Mouse (Mus musculus): Measurements from ENCODE around the gene Gm4858.
"Not testable (repeated sequence)": the region's sequence is repeated elsewhere in the genome, so short reads cannot be mapped to it uniquely, and the experiment has no call there.

Gm4858 gene

DNA sequence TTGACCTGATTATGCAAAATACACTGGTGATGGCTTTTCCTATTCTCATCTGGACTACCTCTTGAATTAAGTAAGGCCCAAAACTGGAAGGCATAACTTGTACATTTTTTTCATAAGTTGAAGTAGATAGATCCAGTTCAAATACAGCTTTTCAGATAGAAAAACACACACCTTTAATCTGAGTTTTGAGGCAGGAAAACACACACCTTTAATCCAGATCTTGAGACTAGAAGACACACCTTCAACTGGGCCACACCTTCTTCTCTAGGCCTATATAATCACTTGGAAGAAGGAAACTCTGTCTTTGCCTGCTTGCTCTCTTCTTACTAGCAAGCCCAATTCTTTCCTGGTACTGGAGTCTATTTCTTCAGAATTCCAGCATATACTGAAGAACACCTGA, at the start of gene Gm4858:
Gene Gm4858, plus strand, starts transcription at position 301 of the 400 bp plus-strand sequence.
- not testable (repeated sequence) for DNase-seq

- DNase-seq, result no peak
Observed at GRCm38 (mm10) chr3:93018960-93019359, 49.7 kb upstream of the Gm4858 start, which contains the start of gene Lce1m. Lce1m (minus strand) TSS chr3:93019060.

DNA sequence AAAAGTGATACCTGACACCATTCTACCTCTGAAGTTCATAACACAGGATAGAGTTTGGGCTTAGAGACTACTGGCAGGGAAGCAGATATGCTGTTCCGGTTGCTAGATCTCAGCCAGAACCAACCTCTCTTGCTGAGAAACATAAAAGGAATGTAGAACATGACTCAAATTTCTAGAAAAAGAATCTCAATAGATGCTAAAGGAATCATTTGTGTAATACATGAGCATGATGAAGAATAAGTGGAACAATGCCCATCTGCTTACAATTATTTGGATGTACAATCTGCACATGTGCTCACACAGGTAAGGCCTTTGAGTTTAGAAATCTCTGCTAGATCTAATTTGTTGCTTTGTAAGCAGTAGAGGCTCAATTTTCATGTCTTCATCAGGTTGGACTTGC, 47.5 kb upstream of the Gm4858 start:
- DNase-seq, result no peak

DNA sequence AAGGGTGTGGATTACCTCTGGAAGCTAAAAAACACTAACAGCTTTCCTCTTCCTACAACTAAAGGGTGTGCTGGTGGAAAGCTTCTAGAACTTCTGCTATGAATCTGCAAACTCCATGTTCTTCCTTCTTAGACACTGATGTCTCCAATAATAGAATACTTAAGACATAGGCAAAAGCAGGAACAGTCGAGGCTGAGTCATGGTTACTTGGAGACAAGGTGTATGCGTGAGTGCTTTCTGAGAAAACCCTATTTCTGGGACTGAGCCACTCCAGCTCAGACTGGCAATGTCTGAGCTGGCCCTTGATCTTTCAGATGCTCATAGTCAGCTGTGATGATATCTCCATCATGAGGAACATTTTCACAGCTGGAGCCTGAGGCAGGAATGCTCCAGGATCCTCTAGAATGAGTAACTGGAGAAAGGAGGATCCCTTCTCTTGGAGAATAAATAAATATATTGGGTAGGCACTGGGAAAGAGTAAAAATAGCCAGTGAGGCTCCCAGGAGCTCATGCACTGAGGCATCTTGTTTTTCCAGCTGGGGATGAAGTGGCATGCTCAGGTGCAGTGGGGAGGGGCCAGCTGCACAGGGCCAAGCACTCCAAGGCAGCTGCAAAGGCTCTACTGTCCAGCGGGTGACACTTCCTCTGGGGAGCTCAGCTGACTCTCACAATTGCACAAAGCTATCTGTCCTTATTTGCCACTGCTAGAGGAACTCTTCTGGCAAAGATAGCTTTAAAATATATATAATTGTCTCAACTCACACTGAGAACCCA, 45.0 kb upstream of the Gm4858 start:
- no peak for DNase-seq

DNA sequence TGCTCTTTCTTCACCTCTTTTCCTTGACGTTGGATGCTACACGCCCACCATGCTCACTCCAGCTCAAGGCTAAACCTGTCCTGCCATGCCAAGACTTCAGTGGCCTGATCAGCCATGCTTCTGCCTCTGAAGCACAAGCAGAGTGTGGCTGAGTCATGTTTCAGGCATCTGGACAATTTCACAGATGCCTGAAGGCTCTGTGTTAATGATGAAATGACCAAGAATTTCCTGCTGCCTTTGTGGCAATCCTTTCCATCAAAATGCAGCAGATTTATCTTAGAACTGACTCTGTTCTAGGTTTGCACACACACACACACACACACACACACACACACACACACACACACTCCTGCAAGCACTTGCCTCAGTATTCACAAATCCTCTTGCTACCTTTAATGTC, 43.1 kb upstream of the Gm4858 start:
- peak; percentile 59 for DNase-seq

DNA sequence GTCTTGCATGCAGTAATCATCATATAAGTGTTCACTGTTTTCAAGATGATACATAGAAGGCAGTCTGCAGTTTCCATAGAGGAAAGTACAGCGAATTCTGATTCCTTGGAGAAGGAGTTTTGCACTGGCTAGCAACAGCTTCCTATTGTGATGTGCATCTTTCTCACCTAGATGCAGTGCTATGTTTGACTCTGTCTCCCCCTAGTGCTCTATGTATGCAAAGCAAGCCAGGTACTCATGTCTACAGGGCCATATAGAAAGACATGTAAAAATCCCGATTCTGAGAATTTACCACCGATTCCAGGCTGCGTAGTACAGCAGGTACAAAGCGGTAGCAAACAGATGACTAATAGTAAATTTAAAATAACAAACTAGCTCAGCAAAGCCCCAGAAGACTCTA, 37.2 kb upstream of the Gm4858 start:
- peak; percentile 8 for DNase-seq

DNA sequence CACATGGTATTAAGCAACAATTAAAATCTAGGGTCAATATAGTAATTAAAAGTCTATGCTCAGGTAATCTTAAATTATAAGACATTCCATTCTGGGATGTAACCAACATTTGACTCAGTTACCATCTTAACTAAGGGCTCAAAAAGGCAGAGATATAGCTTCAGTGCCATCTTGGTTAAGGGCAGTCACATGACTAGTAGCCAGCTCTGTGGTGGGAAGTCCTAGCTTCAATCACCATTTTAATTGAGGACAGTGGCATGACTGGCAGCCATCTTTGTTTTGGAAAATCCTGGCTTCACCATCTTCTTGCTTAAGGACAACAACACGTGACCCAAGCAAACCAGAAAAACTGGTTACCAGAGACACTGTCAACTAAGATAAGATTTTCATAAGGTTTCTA, 18.4 kb upstream of the Gm4858 start:
- DNase-seq, result no peak

GRCm38 (mm10) chr3:93052826-93053474, 15.7 kb upstream of the Gm4858 start:
- peak; percentile 33 for DNase-seq

GRCm38 (mm10) chr3:93086631-93087030, 18.0 kb downstream of the Gm4858 start:
- no peak for DNase-seq

- DNase-seq, result not testable (repeated sequence)
Observed at GRCm38 (mm10) chr3:93093581-93093980, 25.0 kb downstream of the Gm4858 start.

DNA sequence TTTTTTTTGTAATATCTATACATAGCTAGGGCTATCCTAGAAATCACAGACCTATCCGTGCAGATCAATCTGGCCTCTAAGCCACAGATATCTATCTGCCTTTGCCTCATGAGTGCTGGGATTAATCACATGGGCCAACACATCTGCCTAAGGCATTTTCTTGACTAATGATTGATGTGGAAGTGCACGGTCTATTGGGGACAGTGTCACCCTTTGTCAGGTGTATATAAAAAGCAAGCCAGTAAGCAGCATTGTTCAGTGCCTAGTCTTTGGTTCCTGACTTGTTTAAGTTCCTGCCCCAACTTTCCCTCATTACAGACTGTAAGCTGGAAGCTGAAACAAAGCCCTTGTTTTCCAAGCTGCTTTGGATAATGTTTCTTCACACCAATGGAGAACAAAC, 27.8 kb downstream of the Gm4858 start:
- DNase-seq, result no peak

DNA sequence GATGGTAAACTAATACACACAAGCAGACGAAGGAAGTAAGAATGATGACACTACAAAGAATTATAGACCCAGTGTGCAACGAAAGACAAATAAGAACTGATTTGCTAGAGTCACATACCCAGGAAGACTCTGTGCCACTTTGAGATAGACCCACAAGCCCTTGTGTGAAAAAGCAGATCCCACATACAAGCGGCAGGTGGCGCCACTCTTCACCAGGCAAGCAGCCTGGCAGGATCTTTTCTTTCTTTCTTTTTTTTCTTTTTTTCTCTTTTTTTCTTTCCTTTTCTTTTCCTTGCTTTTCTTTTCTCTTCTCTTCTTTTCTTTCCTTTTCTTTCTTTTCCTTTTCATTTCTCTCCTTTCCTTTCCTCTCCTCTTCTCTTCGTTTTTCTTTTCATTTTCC, 43.0 kb downstream of the Gm4858 start:
- DNase-seq, result no peak

DNA sequence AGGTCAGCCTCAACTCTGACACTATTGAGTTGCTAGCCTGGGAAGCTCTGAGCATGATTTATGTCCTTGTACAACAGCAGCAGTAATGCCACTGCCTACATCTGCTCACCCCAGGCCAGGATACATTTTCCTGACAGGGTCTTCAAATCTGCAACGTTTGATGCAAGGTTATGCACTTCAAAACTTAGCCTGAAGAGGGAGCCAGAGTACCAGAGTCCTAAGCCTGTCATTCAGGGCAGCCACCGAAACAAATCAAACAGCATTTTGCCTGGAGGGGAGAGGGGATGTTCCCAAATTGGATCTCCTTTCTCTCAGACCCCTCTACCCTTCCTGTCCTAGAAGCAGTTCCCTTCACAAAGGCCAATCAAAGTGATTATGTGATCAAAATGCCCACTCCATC, 45.9 kb downstream of the Gm4858 start:
- DNase-seq, result no peak

DNA sequence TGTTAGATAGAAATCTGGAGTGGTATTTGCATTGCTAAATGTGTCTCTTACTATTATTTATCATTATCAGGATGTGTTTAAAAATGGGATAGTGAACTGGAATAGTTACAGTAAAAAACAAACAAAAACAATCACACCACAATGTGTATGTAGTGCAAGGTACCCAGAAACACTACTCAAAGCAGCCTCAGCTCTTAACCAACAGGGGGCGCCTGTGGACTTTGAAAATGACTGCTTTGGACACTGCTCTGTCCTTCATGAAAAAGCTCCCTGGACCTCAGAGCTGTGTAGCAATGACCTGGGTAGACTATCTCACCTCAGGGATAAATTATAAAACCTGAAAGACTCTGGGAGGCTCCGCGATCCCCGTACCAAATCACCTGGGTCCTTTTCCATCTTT, 50.5 kb downstream of the Gm4858 start:
- no peak for DNase-seq

Data from heart, adult 11 months (tissue).